Mouse (Mus musculus): ENCODE data around the gene Ccdc78. TPM values are rescaled to one million over a fixed set of nuclear protein-coding genes. Genes with fewer than 3 reads are reported as not detected.

Ccdc78 gene
- total RNA-seq, 2 experiments from 2014 or later, result not detected

DNA sequence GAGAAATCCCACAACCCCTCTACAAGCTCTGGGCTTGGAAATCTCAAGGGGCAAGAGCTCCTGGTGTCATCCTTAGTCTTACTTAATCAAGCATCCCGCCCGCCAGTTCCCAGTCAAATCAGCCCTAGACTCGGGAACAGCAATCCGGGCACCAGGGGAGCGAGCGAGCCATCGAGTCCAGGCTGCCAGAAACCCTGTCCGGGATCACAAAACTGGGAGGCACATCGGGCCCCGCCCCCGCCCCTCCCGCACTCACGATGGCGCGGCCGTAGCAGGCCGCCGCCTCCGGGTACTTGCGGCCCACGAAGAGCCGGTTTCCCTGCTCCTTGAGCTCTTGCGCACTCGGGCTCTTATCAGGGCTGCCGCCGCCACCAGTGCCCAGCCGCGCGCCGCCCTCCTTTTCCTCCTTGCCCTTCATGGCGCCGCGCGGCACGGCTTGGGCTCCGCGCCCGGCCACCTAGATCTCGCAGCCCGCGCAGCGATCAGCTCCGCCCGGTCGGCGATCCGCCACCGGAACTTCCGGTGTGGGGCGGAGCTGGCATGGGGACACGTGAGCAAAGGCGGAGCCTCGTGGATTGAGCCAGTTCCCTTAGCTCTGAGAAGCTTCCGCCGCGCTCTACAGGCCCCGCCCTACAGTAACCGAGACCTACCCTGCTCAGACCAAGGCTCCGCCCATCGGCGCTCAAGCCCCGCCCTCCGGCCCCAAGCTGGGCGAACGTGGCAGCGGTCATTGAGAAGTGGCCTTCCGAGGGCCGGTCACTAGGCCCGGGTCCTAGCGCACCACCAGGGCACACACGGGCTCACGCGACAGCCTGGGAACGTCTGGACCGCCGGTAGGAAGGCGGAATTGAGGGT lies 46.3 kb downstream of the Ccdc78 start:
- peak overlapping the region; percentile 99 for H3K27ac ChIP-seq
- no peak; the same call in 1 of the 2 replicates for TF ChIP-seq CTCF (IDR thresholded peaks at IDR 0.05)
- intact Hi-C loops (cut with DNase I), result loop anchor here (5.0 kb wide), 1 partner anchor 35 kb away; the partner anchor contains the start of gene Mcrip2
- peak overlapping the region; percentile 95 for H3K4me3 ChIP-seq
- peak; percentile 100 for DNase-seq

DNA sequence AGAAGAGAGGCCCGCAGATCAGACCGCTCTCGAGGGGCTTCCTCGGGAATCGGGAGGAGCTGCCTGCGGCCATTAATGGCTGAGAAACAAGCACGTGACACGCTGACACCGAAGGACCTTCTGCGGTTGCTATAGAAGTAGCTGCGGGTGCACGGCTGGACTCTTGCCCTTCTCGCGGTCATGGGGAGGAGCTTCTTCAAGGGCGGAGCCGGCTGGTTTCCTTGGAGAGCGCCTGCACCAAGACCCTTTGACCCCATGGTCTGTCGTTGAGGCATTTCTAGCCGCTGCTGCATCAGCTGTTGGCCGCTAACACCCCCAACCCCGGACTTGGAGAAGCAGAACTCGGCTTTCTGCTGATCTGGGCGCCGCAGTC lies 46.9 kb downstream of the Ccdc78 start, which contains the start of gene Stub1:
Gene Stub1 (minus strand): TSS at position 114 of the 373 bp plus-strand sequence.
- peak within 1 kb of the TSS; percentile 99 for H3K27ac ChIP-seq
- peak; percentile 97 for DNase-seq
- TF ChIP-seq CTCF (IDR thresholded peaks at IDR 0.05), result no peak
- intact Hi-C loops (cut with DNase I), result loop anchor here (5.0 kb wide), 1 partner anchor 34 kb away; the partner anchor contains the start of gene Mcrip2
- peak within 1 kb of the TSS; percentile 95 for H3K4me3 ChIP-seq

DNA sequence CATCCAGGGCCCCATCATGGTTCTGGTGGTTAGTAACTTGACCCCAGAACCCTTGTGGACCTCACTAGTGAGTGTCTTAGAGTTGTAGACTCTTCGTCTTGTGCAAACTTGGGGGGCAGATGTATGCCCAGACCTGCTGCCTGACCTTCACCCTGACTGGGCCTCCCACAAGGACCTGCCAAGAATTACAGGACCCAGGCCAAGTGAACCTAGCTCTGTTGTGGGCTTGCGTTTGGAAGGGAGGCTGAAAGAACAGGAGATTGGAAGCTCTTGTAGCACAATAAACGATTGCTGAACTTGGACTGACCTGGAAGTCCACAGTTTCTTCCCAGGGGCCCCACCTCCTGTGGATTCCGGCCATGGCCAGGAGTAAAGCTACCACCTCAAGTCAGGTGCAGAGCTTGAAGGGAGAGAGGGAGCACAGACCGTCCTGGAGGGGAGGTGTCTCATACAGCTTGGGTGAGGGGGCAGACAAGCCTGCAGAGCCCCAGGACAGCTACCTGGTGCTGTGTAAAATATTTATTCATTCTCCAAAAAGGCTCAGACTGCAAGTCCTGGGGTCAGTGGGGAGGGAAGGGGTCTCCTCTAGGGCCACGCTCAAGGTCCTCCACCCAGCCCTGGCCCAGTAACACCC lies 47.7 kb downstream of the Ccdc78 start:
- DNase-seq, result peak; percentile 58

DNA sequence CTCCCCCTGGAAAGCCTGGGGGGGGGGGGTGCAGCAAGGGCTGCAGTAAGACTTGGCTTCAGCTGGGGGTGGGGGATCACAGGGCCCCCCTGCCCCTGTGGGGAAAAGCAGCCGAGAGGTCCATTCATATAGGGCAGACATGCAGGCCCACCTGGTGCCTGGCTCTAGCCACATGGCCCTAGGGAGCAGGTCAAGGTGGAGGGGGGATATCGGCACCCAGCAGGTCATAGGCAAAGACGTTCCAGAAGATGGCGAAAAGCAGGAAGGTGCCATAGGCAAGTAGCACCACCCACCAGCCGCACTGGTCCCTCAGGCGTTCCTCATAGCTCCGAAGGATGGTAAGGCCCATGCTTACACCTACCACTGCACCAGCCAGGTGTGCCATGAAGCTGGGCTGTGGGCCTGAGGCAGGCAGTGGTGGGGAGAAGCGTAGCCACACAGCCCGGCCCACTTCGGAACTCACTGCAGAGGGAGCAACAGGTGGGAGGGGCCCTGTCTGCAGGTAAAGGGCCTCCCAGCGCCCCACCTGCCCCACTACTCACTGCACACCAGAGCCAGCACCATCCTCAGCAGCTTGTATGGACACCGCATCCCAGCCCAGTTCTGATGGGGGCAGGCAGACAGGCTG lies 48.3 kb downstream of the Ccdc78 start:
- Histone ChIP-seq H3K27ac (peak overlapping the region; percentile 99), H3K4me3 (peak overlapping the region; percentile 95)
- no peak for DNase-seq
- intact Hi-C loops (cut with DNase I), result loop anchor here (5.0 kb wide), 1 partner anchor 33 kb away; the partner anchor contains the start of gene Mcrip2
- no peak for TF ChIP-seq CTCF (IDR thresholded peaks at IDR 0.05)

More for the DNA sequence above, 47.7 kb downstream of the Ccdc78 start:
- TF ChIP-seq CTCF (IDR thresholded peaks at IDR 0.05), result no peak
- H3K27ac ChIP-seq, result peak overlapping the region; percentile 99
- H3K4me3 ChIP-seq, result peak overlapping the region; percentile 95
- intact Hi-C loops (cut with DNase I), result loop anchor here (5.0 kb wide), 1 partner anchor 33 kb away; the partner anchor contains the start of gene Mcrip2

DNA sequence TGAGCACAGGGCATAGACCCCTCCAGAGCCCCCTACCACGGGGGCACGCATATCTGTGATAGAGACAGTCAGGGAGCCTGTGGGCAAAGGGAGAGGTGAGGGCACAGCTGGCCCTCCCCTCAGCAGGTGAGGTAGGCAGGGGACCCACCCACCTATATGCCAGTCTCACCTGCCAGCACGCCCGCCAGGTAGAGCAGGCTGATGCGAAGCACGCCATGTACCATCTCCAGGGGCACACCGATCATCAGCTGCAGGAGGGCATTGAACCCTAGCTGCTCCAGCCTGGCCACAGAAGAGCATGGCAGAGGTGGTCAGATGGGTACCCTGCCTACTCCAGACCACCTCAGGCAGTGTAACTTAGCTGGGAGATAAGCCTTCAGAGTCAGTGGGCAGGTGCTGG lies 48.9 kb downstream of the Ccdc78 start:
- TF ChIP-seq CTCF (IDR thresholded peaks at IDR 0.05), result no peak
- DNase-seq, result no peak
- Histone ChIP-seq H3K4me3 (peak overlapping the region; percentile 95), H3K27ac (peak overlapping the region; percentile 99)
- intact Hi-C loops (cut with DNase I), result no loop called here

DNA sequence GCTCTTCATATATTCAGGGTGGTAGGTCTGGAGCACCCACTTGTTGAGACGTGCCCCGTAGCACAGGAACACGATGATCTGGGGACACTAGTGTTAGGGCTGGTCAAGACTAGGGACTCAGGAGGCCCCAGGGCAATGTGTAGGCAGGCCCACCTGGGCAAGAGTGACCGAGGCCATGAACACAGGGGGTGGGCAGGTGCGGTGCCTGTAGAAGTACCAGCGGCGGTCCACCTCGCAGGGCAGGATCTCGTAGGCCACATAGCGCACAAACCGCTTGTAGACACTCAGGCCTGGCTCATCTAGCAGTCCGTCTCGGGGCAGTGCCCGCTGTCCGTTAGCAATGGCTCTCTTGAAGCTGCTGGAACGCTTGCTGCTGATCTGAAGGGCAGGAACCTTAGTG lies 49.4 kb downstream of the Ccdc78 start:
- TF ChIP-seq CTCF (IDR thresholded peaks at IDR 0.05), result no peak
- intact Hi-C loops (cut with DNase I), result no loop called here
- no peak for DNase-seq
- Histone ChIP-seq H3K27ac (peak overlapping the region; percentile 99), H3K4me3 (peak overlapping the region; percentile 95)

DNA sequence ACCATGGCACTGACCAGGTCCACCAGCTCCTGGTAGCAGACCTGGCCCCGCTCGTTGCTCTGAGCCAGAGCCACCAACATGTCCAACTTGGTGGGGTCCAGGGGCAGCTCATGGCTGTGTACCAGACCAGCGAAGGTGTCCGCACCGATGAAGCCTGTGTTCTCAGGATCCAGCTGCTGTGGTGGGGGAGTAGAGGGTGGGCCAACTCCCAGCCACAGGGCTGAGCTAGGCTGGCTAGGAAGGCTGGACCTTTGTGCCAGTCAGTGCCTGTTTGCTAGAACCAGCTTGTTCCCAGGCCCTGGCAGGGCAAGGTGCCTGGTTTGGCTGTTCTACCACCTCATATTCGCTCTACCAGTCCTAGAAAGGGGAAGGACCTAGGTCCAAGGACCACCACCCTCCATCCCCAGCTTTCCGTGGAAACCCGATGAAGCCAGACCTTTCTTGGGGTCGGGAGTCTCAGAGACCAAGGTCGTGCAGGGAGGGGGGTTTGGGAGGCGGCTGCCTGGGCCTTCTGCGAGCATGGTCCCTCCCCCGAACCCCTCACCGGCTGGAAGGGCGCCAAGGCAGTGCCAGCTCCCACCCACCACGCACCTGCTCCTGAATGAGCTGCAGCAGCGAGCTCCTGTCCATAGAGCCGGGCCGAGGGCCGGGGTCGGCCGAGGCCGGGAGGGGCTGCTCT lies 50.2 kb downstream of the Ccdc78 start:
- peak; percentile 66 for DNase-seq
- no peak for TF ChIP-seq CTCF (IDR thresholded peaks at IDR 0.05)
- Histone ChIP-seq H3K4me3 (peak overlapping the region; percentile 95), H3K27ac (peak overlapping the region; percentile 99)
- intact Hi-C loops (cut with DNase I), result no loop called here

DNA sequence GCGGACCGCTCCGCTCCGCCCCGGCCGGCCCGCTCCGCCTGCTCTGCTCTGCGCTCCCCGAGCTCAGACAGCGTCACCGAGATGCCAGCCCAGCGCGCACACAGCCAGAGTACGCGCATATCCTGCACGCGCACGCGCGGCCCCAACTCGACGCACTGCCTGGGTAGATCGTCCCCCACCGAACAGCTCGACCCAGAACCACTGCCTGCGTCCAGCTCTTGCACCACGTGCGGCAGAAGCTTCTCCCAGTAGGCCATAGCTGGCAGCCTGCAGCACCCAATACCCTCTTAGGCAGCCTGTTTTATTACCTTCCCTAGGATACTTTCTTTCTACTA lies 50.7 kb downstream of the Ccdc78 start, which contains the start of gene Rhbdl1:
Gene Rhbdl1 (minus strand): TSS at position 220 of the 335 bp plus-strand sequence.
- DNase-seq, result peak; percentile 93
- intact Hi-C loops (cut with DNase I), result no loop called here
- Histone ChIP-seq H3K27ac (peak within 1 kb of the TSS; percentile 99), H3K4me3 (peak within 1 kb of the TSS; percentile 95)
- TF ChIP-seq CTCF (IDR thresholded peaks at IDR 0.05), result no peak

DNA sequence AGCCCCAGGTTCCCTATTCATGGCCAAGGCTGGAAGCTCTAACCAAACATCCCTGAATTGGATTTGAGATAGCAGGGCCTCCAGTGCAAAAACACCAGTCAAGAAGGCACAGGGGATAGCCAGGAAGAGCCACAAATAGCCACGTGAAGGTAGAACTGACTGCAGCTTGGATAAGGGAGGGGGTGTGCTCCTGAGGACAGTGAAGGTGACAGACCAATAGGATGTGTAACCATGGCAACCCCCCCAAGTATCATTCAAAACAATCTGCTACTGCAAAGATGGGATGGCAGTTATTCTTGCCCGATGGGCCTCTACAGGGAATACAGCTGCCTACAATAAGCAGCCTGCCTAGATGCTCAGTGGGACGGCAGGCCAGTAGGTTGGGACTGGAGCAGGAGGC lies 51.2 kb downstream of the Ccdc78 start:
- intact Hi-C loops (cut with DNase I), result no loop called here
- Histone ChIP-seq H3K4me3 (peak overlapping the region; percentile 95), H3K27ac (peak overlapping the region; percentile 99)
- peak; percentile 40 for DNase-seq
- no peak for TF ChIP-seq CTCF (IDR thresholded peaks at IDR 0.05)

DNA sequence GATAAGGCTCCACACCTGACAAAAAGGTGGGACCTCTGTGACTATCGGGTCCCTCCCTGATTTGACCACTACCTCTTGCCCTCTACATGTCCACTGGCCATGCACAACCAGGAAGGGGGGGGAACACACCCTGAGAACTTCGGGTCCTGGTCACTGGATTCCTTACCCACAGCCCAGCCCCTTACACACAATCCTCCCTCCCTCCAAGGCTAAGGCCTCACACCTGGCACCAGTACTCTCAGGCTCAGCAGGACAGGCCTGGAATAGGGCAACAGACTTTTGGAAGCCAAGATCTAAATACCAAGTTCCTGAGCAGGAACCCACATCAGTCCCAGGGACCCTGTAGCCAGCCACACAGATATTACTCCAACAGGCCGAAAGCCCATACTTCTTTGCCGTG lies 52.5 kb downstream of the Ccdc78 start:
- H3K27ac ChIP-seq, result peak overlapping the region; percentile 99
- DNase-seq, result peak; percentile 65
- intact Hi-C loops (cut with DNase I), result no loop called here
- TF ChIP-seq CTCF (IDR thresholded peaks at IDR 0.05), result no peak
- peak overlapping the region; percentile 28 for H3K4me3 ChIP-seq

DNA sequence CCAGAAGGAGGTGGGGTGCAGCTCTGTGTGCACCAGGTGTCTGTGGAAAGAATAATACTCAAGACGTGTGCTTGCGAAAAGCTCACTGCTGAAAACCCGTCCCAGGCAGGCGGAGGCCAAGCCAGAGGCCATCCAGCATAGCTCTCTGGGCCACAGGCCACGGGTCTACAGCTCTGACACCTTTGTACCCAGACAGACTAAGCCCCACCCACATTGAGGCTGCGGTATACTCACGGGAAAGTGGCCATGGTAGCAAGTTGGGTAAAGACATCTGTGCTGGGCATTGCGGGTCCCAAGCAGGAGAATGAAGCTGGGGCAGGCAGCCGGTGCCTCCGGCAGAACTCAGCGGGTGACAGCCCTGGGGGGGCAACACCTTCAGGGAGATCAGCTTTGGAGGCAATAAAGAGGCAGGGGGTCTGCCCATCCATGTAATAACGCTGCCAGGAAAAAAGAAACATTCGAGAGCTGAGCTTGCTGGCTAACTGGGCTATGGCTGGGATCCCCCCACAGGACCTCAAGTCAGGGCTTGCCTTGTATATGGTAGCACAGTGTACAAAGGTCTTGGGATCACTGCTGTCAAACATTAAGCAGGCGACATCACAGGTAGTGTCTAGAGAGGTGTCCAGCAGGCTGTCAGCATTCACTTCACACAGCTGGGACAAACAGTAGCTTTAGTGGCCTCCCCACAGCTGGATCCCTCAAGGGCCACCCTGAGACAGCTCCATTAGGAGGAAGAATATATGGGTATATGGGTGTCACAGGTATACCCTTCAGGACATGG lies 53.3 kb downstream of the Ccdc78 start:
- TF ChIP-seq CTCF (IDR thresholded peaks at IDR 0.05), result no peak
- peak overlapping the region; percentile 28 for H3K4me3 ChIP-seq
- intact Hi-C loops (cut with DNase I), result no loop called here
- H3K27ac ChIP-seq, result peak overlapping the region; percentile 99
- DNase-seq, result no peak

Small RNA genes within 50 kb of the gene (microRNA-seq; reads per million reads assigned to microRNA genes)
- gene Gm25083 (not detected), gene Mir3082 (not detected), gene Mir6966 (not detected)

Other genes with a start within 250 kb of the Ccdc78 start
- 1 to 10 TPM in 1 of 2 experiments, under 1 TPM in 1; 0.92 to 1.1 TPM for gene Sox8, start 215.9 kb upstream of the Ccdc78 start, total RNA-seq (2021)
- 10 to 100 TPM in 1 of 2 experiments, 1 to 10 TPM in 1; 9.7 to 14.9 TPM for gene Lmf1, start 207.5 kb upstream of the Ccdc78 start, total RNA-seq (2021)
- not detected for gene Gng13, start 69.4 kb upstream of the Ccdc78 start, total RNA-seq (2021)
- under 1 TPM; 0.77 to 0.86 TPM for gene Chtf18, start 59.2 kb upstream of the Ccdc78 start, total RNA-seq (2021)
- 1 to 10 TPM; 3.9 to 4.0 TPM for gene Rpusd1, start 58.9 kb upstream of the Ccdc78 start, total RNA-seq (2021)
- not detected for gene Mslnl, start 50.5 kb upstream of the Ccdc78 start, total RNA-seq (2021)
- under 1 TPM in 1 of 2 experiments, not detected in 1; 0.33 TPM for gene Msln, start 32.2 kb upstream of the Ccdc78 start, total RNA-seq (2021)
- gene Narfl, start 12.8 kb upstream of the Ccdc78 start, total RNA-seq (2021), result 10 to 100 TPM; 28.6 to 38.7 TPM
- 1 to 10 TPM; 9.0 to 9.1 TPM for gene Haghl, start 907 bp upstream of the Ccdc78 start, total RNA-seq (2021)
- gene Fam173a, start 6.3 kb downstream of the Ccdc78 start, total RNA-seq (2021), result 10 to 100 TPM; 35.9 to 43.7 TPM
- not detected for gene AC134908.4, start 9.1 kb downstream of the Ccdc78 start, total RNA-seq (2021)
- gene Metrn, start 10.6 kb downstream of the Ccdc78 start, total RNA-seq (2021), result 10 to 100 TPM; 40.4 to 41.0 TPM
- gene Fbxl16, start 22.5 kb downstream of the Ccdc78 start, total RNA-seq (2021), result 1 to 10 TPM; 1.4 to 2.2 TPM
- gene Wdr24, start 37.0 kb downstream of the Ccdc78 start, total RNA-seq (2021), result 10 to 100 TPM in 1 of 2 experiments, 1 to 10 TPM in 1; 8.7 to 10.0 TPM
- gene Jmjd8, start 42.3 kb downstream of the Ccdc78 start, total RNA-seq (2021), result 10 to 100 TPM; 11.5 to 13.0 TPM
- gene Stub1, start 46.8 kb downstream of the Ccdc78 start, total RNA-seq (2021), result 10 to 100 TPM; 85.8 to 93.8 TPM
- gene Rhbdl1, start 50.7 kb downstream of the Ccdc78 start, total RNA-seq (2021), result 10 to 100 TPM; 17.2 to 20.2 TPM
- 10 to 100 TPM; 13.0 to 15.9 TPM for gene Gm20683, start 55.2 kb downstream of the Ccdc78 start, total RNA-seq (2021)
- gene Rhot2, start 58.3 kb downstream of the Ccdc78 start, total RNA-seq (2021), result 10 to 100 TPM; 58.1 to 89.3 TPM
- 1 to 10 TPM in 1 of 2 experiments, under 1 TPM in 1; 0.66 to 1.0 TPM for gene Wdr90, start 74.9 kb downstream of the Ccdc78 start, total RNA-seq (2021)
- gene Mcrip2, start 82.2 kb downstream of the Ccdc78 start, total RNA-seq (2021), result 100 to 1,000 TPM in 1 of 2 experiments, 10 to 100 TPM in 1; 85.3 to 117 TPM
- 10 to 100 TPM; 27.7 to 33.7 TPM for gene Mettl26, start 88.5 kb downstream of the Ccdc78 start, total RNA-seq (2021)
- gene Wfikkn1, start 94.3 kb downstream of the Ccdc78 start, total RNA-seq (2021), result under 1 TPM; 0.26 to 0.75 TPM
- 1 to 10 TPM; 8.1 to 9.5 TPM for gene Rab40c, start 133.1 kb downstream of the Ccdc78 start, total RNA-seq (2021)
- 10 to 100 TPM; 21.0 to 28.6 TPM for gene Pigq, start 158.4 kb downstream of the Ccdc78 start, total RNA-seq (2021)
- not detected for gene Nhlrc4, start 158.4 kb downstream of the Ccdc78 start, total RNA-seq (2021)
- gene A930017K11Rik, start 166.0 kb downstream of the Ccdc78 start, total RNA-seq (2021), result not detected
- gene Capn15, start 199.2 kb downstream of the Ccdc78 start, total RNA-seq (2021), result 1 to 10 TPM; 6.0 to 9.4 TPM